Mouse (Mus musculus) olfactory bulb, adult 2 months (tissue): ENCODE data around the gene Chl1.

Source experiments
- CTCF ChIP-seq: fragments of 200-500 bp; IDR thresholded peaks from 2 replicates; pipeline ENCODE4 v1.5.1; 2012; ENCODE audit warnings: low read depth, mild to moderate bottlenecking, low read length, moderate library complexity; ENCODE audit not compliant: insufficient read depth
- POLR2A ChIP-seq: fragments of 200-500 bp; IDR thresholded peaks from 2 replicates; pipeline ENCODE4 v1.6.1; 2012; ENCODE audit warnings: mild to moderate bottlenecking, low read depth, low read length, moderate library complexity; ENCODE audit not compliant: insufficient read depth

- no peak for TF ChIP-seq CTCF
- TF ChIP-seq POLR2A, result no peak
Measured at GRCm38 (mm10) chr6:103498404-103498803, 12.0 kb upstream of the Chl1 start.
